Mouse (Mus musculus) kidney, postnatal 25 days (tissue): Measurements from ENCODE around the gene Lrrc20.

Experiments
- DNase-seq, 2 experiments: peaks; one replicate each; pipeline ENCODE4 v3.0.0; 2021; ENCODE audit warnings: mixed read lengths in 2 of 2

The Lrrc20 gene

GRCm38 (mm10) chr10:61517296-61518071 is 41.9 kb downstream of the Lrrc20 start:
- DNase-seq: peak in 1 of 2 experiments; percentile 17

- DNase-seq: no peak
These were observed 42.7 kb downstream of the Lrrc20 start for GRCm38 (mm10) chr10:61518320-61518719.

- DNase-seq: no peak
These were observed 43.9 kb downstream of the Lrrc20 start for GRCm38 (mm10) chr10:61519491-61519890.

GRCm38 (mm10) chr10:61520714-61521113 is 45.1 kb downstream of the Lrrc20 start:
- no peak for DNase-seq

- DNase-seq: no peak
These were observed 55.3 kb downstream of the Lrrc20 start for GRCm38 (mm10) chr10:61530936-61531335.

GRCm38 (mm10) chr10:61533285-61533684 is 57.7 kb downstream of the Lrrc20 start:
- DNase-seq: no peak

- peak in 1 of 2 experiments; percentile 9 for DNase-seq
These were observed 58.9 kb downstream of the Lrrc20 start for GRCm38 (mm10) chr10:61534371-61535101.

GRCm38 (mm10) chr10:61535441-61535840 is 59.8 kb downstream of the Lrrc20 start:
- DNase-seq: no peak

- peak; percentile 72 to 81 for DNase-seq
These were observed 60.8 kb downstream of the Lrrc20 start for GRCm38 (mm10) chr10:61536130-61537035.

- DNase-seq: no peak
These were observed 61.4 kb downstream of the Lrrc20 start for GRCm38 (mm10) chr10:61537036-61537380.

- no peak for DNase-seq
These were observed 62.8 kb downstream of the Lrrc20 start for GRCm38 (mm10) chr10:61538446-61538845.

- no peak for DNase-seq
These were observed 68.7 kb downstream of the Lrrc20 start for GRCm38 (mm10) chr10:61544127-61544862.

- no peak for DNase-seq
These were observed 69.3 kb downstream of the Lrrc20 start for GRCm38 (mm10) chr10:61544863-61545240.

- no peak for DNase-seq
These were observed 74.5 kb downstream of the Lrrc20 start for GRCm38 (mm10) chr10:61550106-61550505.

GRCm38 (mm10) chr10:61555155-61555554 is 79.6 kb downstream of the Lrrc20 start:
- DNase-seq: no peak

- DNase-seq: no peak
These were observed 83.0 kb downstream of the Lrrc20 start for GRCm38 (mm10) chr10:61558631-61559030.

GRCm38 (mm10) chr10:61559544-61559943 is 83.9 kb downstream of the Lrrc20 start:
- DNase-seq: no peak

- no peak for DNase-seq
These were observed 87.9 kb downstream of the Lrrc20 start for GRCm38 (mm10) chr10:61563550-61563949.

GRCm38 (mm10) chr10:61564408-61564807 is 88.8 kb downstream of the Lrrc20 start:
- DNase-seq: no peak

GRCm38 (mm10) chr10:61570181-61570580 is 94.6 kb downstream of the Lrrc20 start:
- no peak for DNase-seq

- no peak for DNase-seq
These were observed 96.5 kb downstream of the Lrrc20 start for GRCm38 (mm10) chr10:61572126-61572525.

GRCm38 (mm10) chr10:61576120-61576767 is 100.6 kb downstream of the Lrrc20 start:
- peak in 1 of 2 experiments; percentile 7 for DNase-seq
